ENCODE assay signal across 23 mouse cellular contexts in the genomic region with DNA sequence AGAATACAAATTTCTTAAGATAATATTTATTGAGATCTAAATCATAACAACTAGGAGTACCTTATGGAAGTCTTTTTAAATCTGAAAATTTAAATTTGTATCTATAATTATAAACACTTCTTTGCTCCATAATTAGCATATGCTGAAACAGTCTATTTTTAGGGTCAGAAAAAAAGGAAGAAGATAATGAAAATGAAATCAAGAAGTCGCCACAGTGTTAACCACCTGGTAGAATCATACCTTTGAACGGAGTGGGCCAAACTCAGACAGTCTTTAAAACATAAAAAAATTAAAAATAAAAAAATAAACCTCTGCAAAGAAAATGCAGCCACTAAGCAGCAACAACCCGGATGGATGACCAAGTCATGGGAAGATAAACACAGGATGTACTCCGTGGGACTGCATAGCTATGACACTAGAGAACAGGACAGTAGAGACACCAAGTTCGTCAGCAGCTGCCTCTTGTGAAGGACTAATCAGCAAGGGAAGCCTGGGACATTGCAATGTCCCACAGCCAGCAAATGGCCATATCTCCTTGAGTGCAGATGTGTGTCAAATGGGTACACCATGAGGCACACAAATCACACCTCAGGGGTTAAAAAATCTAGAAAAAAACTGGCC. TPM values are rescaled to one million over a fixed set of nuclear protein-coding genes. Genes with fewer than 3 reads are reported as not detected.
DNase-seq lines count a peak whose midpoint lies in the region; ATAC-seq and TF ChIP-seq lines count a peak whose summit lies in the region.
"Had no signal": no experiment of that assay in that cellular context is flagged by ENCODE, and none has a peak within 500 bp of the region (broad histone marks: within the 10 kb centered on the region; RNA-seq: fewer than 3 reads in every experiment).

No protein-coding gene starts in this region.

- no peak for TF ChIP-seq POLR2A in spleen, adult 2 months (IDR thresholded peaks at IDR 0.05; ENCODE audit: low read depth, low read length)

- no peaks in the 10 kb centered on the region for H3K9me3 ChIP-seq in midbrain, embryonic 16.5 days (replicated peaks; ENCODE audit: control insufficient read depth, low read length, poor library complexity, severe bottlenecking)
- H3K9me3 ChIP-seq: forebrain, embryonic 10.5 days; heart, embryonic 12.5 days; hindbrain, embryonic 12.5 days; limb, embryonic 12.5 days; midbrain, embryonic 15.5 days had no signal

- H3K36me3 ChIP-seq in spleen, adult 2 months (ENCODE audit: control insufficient read depth, insufficient read depth, low read length): no peaks in the 10 kb centered on the region
- H3K36me3 ChIP-seq in midbrain, embryonic 16.5 days (ENCODE audit: control insufficient read depth, insufficient read depth, low read length): 0 out of 2 replicates have a peak, but pooled peaks cover 2% of the 10 kb centered on the region
- H3K36me3 ChIP-seq: heart, embryonic 12.5 days; hindbrain, embryonic 12.5 days; midbrain, embryonic 15.5 days had no signal

- H3K9ac ChIP-seq in midbrain, embryonic 16.5 days (ENCODE audit: low read depth, low read length): no peak overlapping the region
- H3K9ac ChIP-seq: heart, embryonic 12.5 days; hindbrain, embryonic 12.5 days; limb, embryonic 12.5 days; lung, embryonic 14.5 days; midbrain, embryonic 15.5 days had no signal

- no peak overlapping the region for H3K4me2 ChIP-seq in midbrain, embryonic 16.5 days (ENCODE audit: low read length)
- H3K4me2 ChIP-seq: heart, embryonic 12.5 days; hindbrain, embryonic 12.5 days; limb, embryonic 12.5 days; lung, embryonic 14.5 days; midbrain, embryonic 15.5 days had no signal

- peak overlapping the region; percentile 42 for H3K4me3 ChIP-seq in spleen, adult 2 months (ENCODE audit: extremely low read depth, insufficient read depth, insufficient read length)
- H3K4me3 ChIP-seq in midbrain, embryonic 16.5 days (ENCODE audit: low read depth, low read length): no peak overlapping the region
- H3K4me3 ChIP-seq: forebrain, embryonic 10.5 days; heart, embryonic 12.5 days; hindbrain, embryonic 12.5 days; limb, embryonic 12.5 days; midbrain, embryonic 15.5 days had no signal

- H3K27me3 ChIP-seq in spleen, adult 2 months (ENCODE audit: control insufficient read depth, insufficient read depth, low read length): no peaks in the 10 kb centered on the region
- no peaks in the 10 kb centered on the region for H3K27me3 ChIP-seq in midbrain, embryonic 16.5 days (ENCODE audit: control insufficient read depth, insufficient read depth, low read depth, low read length)
- H3K27me3 ChIP-seq: heart, embryonic 12.5 days; hindbrain, embryonic 12.5 days; limb, embryonic 12.5 days; midbrain, embryonic 15.5 days; Patski had no signal

- H3K27ac ChIP-seq in spleen, adult 2 months (ENCODE audit: insufficient read depth, low read length): peak overlapping the region; percentile 86
- H3K27ac ChIP-seq in midbrain, embryonic 16.5 days (ENCODE audit: low read length): no peak overlapping the region
- H3K27ac ChIP-seq: forebrain, embryonic 10.5 days; hindbrain, embryonic 12.5 days; limb, embryonic 12.5 days; midbrain, embryonic 15.5 days had no signal

- peaks cover 29% of the 10 kb centered on the region; the same call in 1 of the 2 replicates for H3K4me1 ChIP-seq in spleen, adult 2 months (ENCODE audit: control insufficient read depth, insufficient read depth, insufficient read length)
- H3K4me1 ChIP-seq in midbrain, embryonic 16.5 days (ENCODE audit: control insufficient read depth, insufficient read depth, low read length): no peaks in the 10 kb centered on the region
- H3K4me1 ChIP-seq: hindbrain, embryonic 12.5 days; midbrain, embryonic 15.5 days had no signal

- no peak for TF ChIP-seq CTCF in spleen, adult 2 months (IDR thresholded peaks at IDR 0.05; ENCODE audit: extremely low read depth, insufficient read depth, insufficient read length, insufficient replicate concordance)

- ATAC-seq in granulocyte monocyte progenitor cell, adult 5-6 weeks (replicated peaks; ENCODE audit: poor library complexity, severe bottlenecking): peak; percentile 47
- 0 out of 2 replicates have a peak, but pooled peaks have one; percentile 21 for ATAC-seq in megakaryocyte progenitor cell, adult 5-6 weeks (replicated peaks; ENCODE audit: poor library complexity)
- no peak for ATAC-seq in midbrain, embryonic 16.5 days
- ATAC-seq: midbrain, embryonic 15.5 days; Patski had no signal

- no peak for DNase-seq in spleen, adult 2 months (ENCODE audit: low read depth in 1 of 2, low spot score in 2 of 2)
- DNase-seq in spleen, postnatal 36 days (ENCODE audit: low spot score in 2 of 2): no peak
- DNase-seq in urinary bladder, postnatal 14 days (ENCODE audit: low spot score): no peak
- no peak for DNase-seq in cerebellum, adult 11-12 months
- DNase-seq: adrenal gland, postnatal 14 days; cerebellum, adult 18-20 months; cerebellum, postnatal 36 days; heart, postnatal 14 days; kidney, adult 9 months; kidney, postnatal 4 days; lung, embryonic 14.5 days; retina, postnatal 1 day; spleen, adult 18-20 months; thymus, adult 2 months had no signal

- WGBS in spleen, adult 2 months: 26% methylated on average over 5 of the region's 5 CpGs
- WGBS in midbrain, embryonic 16.5 days: 89% methylated on average over 5 of the region's 5 CpGs

RNA-seq across cellular contexts. Expression of a gene that starts 24.1 kb away (rescaled TPM):
- 13.5 and 14.4 TPM in 2 replicates for polyA plus RNA-seq in spleen, adult 2 months (2012; rRNA removed)
- total RNA-seq in granulocyte monocyte progenitor cell, adult 5-6 weeks (2014; fragmentation: Nextera tagmentation): 20.5 and 27.8 TPM in 2 replicates
- 11.0 and 12.4 TPM in 2 replicates for total RNA-seq in granulocyte monocyte progenitor cell, adult 5-6 weeks (2017)
- 16.1 and 16.5 TPM in 2 replicates for total RNA-seq in megakaryocyte progenitor cell, adult 5-6 weeks (2015)
- total RNA-seq in megakaryocyte progenitor cell, adult 5-6 weeks (2017): 9.5 and 12.5 TPM in 2 replicates
- 13.4 and 16.0 TPM in 2 replicates for polyA plus RNA-seq in midbrain, embryonic 16.5 days (2015; fragmentation: Nextera tagmentation; extraction: Ambion mirVana)
